Mouse (Mus musculus) heart, postnatal 4 days (tissue): ENCODE data around the gene Rassf2. TPM values are rescaled to one million over a fixed set of nuclear protein-coding genes. Genes with fewer than 3 reads are reported as not detected.

ENCODE experiments used
- DNase-seq: peaks from one replicate; pipeline ENCODE4 v3.0.0; 2021
- total RNA-seq, 2 experiments: library from RNA; stranded (reverse); gene quantifications; 2 replicates each; pipeline ENCODE4 v1.2.3; 2021

Gene Rassf2
- total RNA-seq, 2 experiments from 2014 or later = 13.7 to 15.2 TPM

GRCm38 (mm10) chr2:132034590-132035469, 4.8 kb upstream of the Rassf2 start:
- DNase-seq = no peak

- no peak for DNase-seq
Measured at GRCm38 (mm10) chr2:132031364-132032095, 1.5 kb upstream of the Rassf2 start.

- peak; percentile 57 for DNase-seq
Measured at GRCm38 (mm10) chr2:132030418-132031363, 633 bp upstream of the Rassf2 start.

GRCm38 (mm10) chr2:132028894-132029605, 1.0 kb downstream of the Rassf2 start:
- DNase-seq = peak; percentile 45

- DNase-seq = no peak
Measured at GRCm38 (mm10) chr2:132028107-132028506, 2.0 kb downstream of the Rassf2 start.

- DNase-seq = peak; percentile 42
Measured at GRCm38 (mm10) chr2:132027366-132027765, 2.7 kb downstream of the Rassf2 start.

- no peak for DNase-seq
Measured at GRCm38 (mm10) chr2:132024028-132024427, 6.0 kb downstream of the Rassf2 start.

GRCm38 (mm10) chr2:132022621-132023020, 7.4 kb downstream of the Rassf2 start:
- DNase-seq = no peak

GRCm38 (mm10) chr2:132021616-132022015, 8.4 kb downstream of the Rassf2 start:
- DNase-seq = no peak

GRCm38 (mm10) chr2:132020991-132021541, 9.0 kb downstream of the Rassf2 start:
- no peak for DNase-seq

- no peak for DNase-seq
Measured at GRCm38 (mm10) chr2:132020420-132020819, 9.6 kb downstream of the Rassf2 start.

- DNase-seq = no peak
Measured at GRCm38 (mm10) chr2:132019372-132019811, 10.7 kb downstream of the Rassf2 start.

GRCm38 (mm10) chr2:132018156-132018555, 11.9 kb downstream of the Rassf2 start:
- no peak for DNase-seq

- DNase-seq = peak; percentile 60
Measured at GRCm38 (mm10) chr2:132017611-132018010, 12.4 kb downstream of the Rassf2 start.

- no peak for DNase-seq
Measured at GRCm38 (mm10) chr2:132016034-132016433, 14.0 kb downstream of the Rassf2 start.

GRCm38 (mm10) chr2:132013152-132013551, 16.9 kb downstream of the Rassf2 start:
- DNase-seq = no peak

- DNase-seq = no peak
Measured at GRCm38 (mm10) chr2:132010781-132011180, 19.3 kb downstream of the Rassf2 start.

- no peak for DNase-seq
Measured at GRCm38 (mm10) chr2:132008186-132008585, 21.9 kb downstream of the Rassf2 start.

GRCm38 (mm10) chr2:132007475-132007819, 22.6 kb downstream of the Rassf2 start:
- DNase-seq = no peak

GRCm38 (mm10) chr2:132006561-132007474, 23.2 kb downstream of the Rassf2 start:
- peak; percentile 62 for DNase-seq
